Mouse (Mus musculus) liver, adult (tissue): ENCODE data around the gene Hs3st3a1.

Experiments used
- GATA4 ChIP-seq: IDR thresholded peaks from 2 replicates; pipeline ENCODE4 v1.6.1; 2014; ENCODE audit warnings: mild to moderate bottlenecking, low read length; ENCODE audit not compliant: insufficient replicate concordance

Hs3st3a1 gene

DNA sequence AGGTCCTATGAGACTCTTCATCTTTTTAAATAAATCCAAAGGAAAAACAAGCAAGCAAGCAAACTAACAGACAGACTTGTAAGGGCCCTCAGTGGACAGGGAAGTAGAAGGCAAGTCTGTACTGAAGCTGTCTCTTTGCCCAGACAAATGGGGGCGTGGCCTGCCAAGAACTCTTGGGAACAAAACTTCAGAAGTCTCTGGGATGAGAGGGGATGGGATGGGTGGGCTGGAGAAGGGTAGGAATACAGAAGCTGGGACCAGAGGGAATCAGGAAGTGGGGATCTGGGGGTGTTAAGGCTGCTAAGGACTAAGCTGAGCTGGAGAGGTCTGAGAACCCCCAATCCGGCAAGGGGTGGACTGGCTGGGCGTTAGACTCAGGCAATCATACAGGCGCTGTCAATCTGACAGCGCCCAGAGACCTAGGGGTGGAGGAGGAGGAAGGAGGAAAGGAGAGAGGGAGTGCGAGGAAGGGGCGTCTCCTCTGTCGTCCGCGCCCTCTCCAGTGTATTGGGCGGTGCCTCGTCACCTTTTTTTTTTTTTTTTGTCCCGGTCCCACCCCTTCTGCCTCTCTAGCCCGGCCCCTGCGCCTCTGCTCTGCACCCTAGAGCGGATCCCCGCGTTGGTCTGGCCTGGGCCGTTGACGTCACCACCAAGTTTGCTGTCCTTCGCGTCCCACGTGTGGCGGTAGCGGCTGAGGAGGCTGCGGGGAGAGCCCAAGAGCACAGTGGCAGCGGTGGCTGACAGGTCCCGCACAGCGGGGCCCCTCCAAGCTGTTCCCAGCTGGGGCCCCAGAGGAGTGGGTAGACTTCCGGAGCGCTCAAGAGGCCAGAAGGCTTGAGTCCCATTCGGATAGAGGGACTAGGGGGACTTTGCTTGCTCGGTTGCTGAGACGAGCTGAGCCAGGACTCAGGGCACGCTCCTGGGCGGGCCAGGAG is at the start of gene Hs3st3a1:
TSS of gene Hs3st3a1 (plus strand) at position 722 of the 935 bp plus-strand sequence.
- no peak for TF ChIP-seq GATA4

DNA sequence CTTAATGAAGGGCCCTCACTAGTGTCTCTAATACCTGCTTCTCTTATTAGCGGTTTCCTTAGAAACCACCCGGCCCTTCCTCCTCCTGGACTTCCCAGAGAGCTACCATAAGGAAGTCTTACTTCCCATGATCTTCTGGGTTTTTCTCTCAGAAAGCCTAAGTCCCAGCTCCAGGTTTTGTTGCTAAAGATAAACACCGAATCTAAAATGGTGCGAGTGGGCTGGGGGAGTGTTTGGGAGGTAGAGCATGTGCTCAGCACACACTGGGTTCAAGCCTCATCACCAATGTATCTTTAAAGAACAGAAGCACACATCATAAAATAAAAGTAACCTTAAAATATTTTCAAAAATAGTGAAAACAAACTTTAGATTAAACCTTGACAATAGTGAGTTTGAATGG is 48.8 kb upstream of the Hs3st3a1 start:
- no peak for TF ChIP-seq GATA4

DNA sequence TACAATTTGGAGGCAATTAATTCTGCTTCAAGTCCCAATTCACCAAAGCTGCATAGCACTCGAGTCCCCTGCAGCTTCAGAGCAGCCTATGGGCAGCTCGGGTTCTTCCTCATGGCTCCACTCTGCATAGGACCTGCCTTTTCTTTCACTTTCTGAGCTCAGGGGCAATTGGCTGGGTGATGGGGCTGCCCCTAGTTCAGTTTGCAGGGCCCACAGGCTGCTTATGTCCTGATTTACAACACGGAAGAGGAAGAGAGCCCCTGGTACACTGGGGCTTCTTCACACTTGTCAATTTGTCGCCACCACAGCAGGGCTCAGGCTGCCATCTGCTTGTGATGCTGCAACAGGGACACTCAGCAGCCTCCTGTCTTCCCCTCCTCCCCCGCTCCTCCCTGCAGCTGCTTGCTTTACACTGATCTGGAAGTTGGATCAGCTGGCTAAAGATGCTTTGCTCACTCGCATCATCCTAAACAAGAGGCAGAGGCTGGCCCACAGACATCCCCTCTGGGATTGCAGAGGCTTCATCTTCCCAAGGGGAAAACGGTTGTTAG is 38.7 kb upstream of the Hs3st3a1 start:
- no peak for TF ChIP-seq GATA4

DNA sequence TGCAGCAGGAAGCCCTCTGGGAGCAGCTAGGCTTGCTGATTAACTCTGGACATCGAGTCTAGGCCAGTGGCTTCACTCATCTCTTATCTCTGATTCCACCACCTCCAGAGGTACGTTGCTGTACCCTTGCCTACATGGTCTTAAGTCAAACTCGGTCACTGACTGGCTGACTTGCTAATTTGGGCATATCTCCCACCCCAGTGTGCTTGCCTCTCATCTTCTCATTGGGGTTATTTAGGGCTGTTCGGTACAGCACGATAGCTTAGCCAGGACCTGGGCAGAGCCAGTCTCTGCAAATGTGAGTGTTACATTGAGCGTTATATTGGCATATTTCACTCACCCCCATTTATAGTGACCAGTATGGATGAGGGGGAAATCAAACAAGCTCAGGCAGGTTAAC is 38.2 kb upstream of the Hs3st3a1 start:
- TF ChIP-seq GATA4: no peak

- peak; percentile 74; the same call in 1 of the 2 replicates for TF ChIP-seq GATA4
Measured at GRCm38 (mm10) chr11:64397612-64398011, 37.5 kb upstream of the Hs3st3a1 start.

GRCm38 (mm10) chr11:64400534-64401093 is 34.5 kb upstream of the Hs3st3a1 start:
- TF ChIP-seq GATA4: no peak

DNA sequence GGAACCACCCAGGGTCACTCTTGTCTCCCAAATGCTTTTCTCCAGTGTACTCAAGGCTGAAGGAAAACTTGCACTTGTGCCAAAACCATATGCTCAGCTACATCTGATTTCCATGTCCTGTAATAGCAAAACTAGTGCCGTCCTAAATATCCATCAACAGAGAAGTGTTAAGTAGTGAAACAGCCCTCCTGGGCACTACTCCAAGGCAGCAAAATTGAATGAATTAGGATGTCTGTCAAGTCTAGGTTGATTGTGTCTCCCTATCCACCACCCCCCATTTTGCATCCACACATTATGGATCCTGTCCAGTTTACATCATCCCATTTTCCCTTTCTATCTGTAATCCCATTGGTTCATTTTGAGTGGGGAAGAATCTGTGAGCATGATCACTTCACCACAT is 16.2 kb upstream of the Hs3st3a1 start:
- TF ChIP-seq GATA4: no peak

DNA sequence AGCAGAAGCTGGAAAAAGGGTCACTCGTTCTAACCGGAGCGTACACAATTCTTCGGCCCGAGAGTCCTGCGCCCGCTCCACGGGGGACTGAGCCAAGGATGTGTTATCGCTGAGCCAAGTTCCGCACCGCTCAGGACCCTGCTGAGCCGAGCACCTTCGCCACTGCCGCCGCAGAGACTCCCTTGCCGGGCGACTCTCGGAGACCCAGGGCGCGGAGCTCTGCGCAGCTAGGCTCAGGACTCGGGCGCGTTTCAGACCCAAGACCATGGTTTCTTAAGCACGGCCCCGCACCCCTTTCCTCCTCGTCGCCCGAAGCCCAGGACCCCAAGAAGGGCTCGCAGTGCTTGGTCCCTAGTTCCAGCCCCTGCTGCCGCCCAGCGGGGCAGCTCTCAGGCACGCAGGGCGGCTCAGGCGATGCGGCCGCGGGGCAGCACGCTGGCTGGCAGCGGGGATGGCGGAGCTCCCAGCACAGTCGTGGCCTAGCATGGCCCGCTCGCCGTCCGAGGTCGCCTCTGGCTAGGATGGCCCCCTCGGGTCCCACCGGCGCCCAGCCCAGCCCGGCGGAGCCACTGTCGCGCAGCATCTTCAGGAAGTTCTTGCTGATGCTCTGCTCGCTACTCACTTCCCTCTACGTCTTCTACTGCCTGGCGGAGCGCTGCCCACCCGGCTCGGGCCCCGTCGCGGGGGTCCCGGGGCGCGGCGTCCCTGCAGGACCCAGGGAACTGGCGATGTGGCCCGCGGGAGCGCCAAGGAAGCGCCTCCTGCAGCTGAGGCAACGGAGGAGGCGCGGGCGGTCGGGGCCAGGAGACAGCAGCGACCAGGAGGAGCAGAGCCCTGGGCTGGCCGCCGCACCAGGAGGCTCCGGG is 647 bp downstream of the Hs3st3a1 start:
- no peak for TF ChIP-seq GATA4

GRCm38 (mm10) chr11:64436412-64436727 is 1.2 kb downstream of the Hs3st3a1 start, which contains the start of gene F930015N05Rik:
Gene F930015N05Rik, minus strand, starts transcription at chr11:64436653.
- no peak for TF ChIP-seq GATA4

DNA sequence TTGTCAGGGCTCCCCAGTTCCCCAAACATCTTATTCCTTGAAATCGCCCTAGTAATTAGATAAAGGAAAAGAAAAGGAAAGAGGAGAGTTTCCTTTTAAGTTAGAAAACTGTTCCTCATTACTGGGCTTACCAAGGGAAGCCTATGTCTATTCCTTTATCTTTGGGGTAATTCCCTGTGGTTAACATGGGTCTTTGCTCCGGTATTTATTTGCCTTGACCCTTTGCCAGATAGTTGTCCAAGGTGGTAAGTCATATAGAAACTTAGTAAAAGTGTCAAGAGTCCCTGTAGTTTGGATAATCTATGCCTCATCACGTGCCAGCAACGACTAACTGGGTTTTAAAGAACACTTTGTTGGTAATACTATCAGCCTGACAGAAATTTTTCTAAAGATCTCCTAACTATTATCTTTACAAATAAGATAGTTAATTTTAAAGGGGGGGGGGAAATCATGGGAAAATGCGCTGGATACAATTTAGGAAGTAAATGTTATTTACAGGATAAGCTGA is 1.7 kb downstream of the Hs3st3a1 start:
- no peak for TF ChIP-seq GATA4

GRCm38 (mm10) chr11:64437721-64438120 is 2.6 kb downstream of the Hs3st3a1 start:
- no peak for TF ChIP-seq GATA4

- TF ChIP-seq GATA4: no peak
Measured at GRCm38 (mm10) chr11:64438909-64439308, 3.8 kb downstream of the Hs3st3a1 start.

DNA sequence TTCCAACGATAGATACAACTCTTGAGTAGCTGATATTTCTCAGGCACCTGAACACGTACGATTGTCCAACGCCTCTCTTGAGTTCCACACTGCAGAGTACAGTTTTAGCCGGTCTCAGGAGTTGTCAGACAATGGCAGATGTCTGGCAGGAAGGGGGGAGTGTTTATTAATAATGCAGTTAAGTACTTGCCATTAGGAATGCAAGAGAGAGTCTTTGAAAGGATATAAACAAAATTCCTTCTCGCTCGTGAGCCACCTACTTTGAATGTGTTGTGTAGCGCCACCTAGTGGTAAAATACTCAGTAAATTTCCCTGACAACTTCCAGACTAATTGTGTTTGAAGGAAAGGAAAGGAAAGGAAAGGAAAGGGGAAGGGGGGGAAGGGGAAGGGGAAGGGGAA is 7.0 kb downstream of the Hs3st3a1 start:
- TF ChIP-seq GATA4: no peak

DNA sequence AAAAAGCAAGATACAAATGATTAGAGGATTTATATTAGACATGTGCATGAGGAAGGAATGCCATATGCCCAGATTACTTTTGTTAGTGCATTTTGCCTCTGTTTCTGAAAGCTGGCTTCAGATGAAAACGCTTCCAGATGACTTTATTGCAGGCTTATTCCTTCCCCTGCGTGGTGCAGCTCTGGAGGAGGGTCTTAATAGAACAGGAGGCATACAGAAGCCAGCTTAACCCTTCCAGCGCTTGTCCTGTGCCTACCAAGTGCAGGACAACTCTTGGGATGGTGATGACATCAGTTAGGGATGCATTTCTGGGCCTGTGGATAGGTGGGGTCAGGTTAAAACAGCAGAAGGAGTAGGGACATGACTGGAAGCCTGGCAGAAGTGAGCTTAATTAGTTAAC is 7.6 kb downstream of the Hs3st3a1 start:
- TF ChIP-seq GATA4: no peak

DNA sequence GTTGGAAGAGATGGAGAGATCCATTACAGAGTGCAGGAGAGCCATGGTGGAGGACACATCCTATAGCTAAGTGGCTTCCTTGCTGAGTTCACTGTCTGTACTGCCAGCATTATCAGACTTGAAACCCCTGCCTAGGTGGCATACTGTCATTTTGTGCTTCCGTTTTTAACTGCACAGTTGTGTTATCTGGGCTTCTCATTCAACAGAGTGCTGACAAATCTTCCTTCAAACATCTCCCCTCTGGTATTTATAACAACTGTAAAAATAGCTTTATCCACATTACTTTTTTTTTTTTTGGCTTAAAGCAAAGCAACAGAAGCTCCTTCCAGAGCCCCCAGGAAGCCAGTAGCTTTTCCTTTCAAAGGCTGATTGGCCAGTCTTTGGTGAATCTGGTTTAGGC is 10.1 kb downstream of the Hs3st3a1 start:
- no peak for TF ChIP-seq GATA4
